Mouse (Mus musculus) lung, postnatal 0 days (tissue): ENCODE measurements around the gene Mbtps1. TPM values are rescaled to one million over a fixed set of nuclear protein-coding genes. Genes with fewer than 3 reads are reported as not detected.

Experiments used
- ATAC-seq: fragments of 200-750 bp; cut with Nextera tagmentation; 2 replicates; pipeline ENCODE4 v1.8.0; 2017; ENCODE audit warnings: moderate library complexity
- DNase-seq: peaks from one replicate; pipeline ENCODE4 v3.0.0-alpha.2; 2016; ENCODE audit warnings: low spot score
- H3K27ac ChIP-seq: fragments of 300-500 bp; sonication (generic); 2 replicates; pipeline ENCODE4 v1.5.1; 2014; ENCODE audit warnings: antibody characterized with exemption, mild to moderate bottlenecking, low read length, mixed read lengths
- H3K27me3 ChIP-seq: fragments of 300-500 bp; sonication (generic); replicated peaks from 2 replicates; pipeline ENCODE4 v1.6.1; 2014; ENCODE audit warnings: low read length, mixed read lengths; ENCODE audit not compliant: insufficient read depth
- H3K36me3 ChIP-seq: fragments of 300-500 bp; sonication (generic); 2 replicates; pipeline ENCODE4 v1.6.1; 2014; ENCODE audit warnings: low read length, mixed read lengths; ENCODE audit not compliant: insufficient read depth
- H3K4me1 ChIP-seq: fragments of 300-500 bp; sonication (generic); 2 replicates; pipeline ENCODE4 v1.6.1; 2014; ENCODE audit warnings: antibody characterized with exemption, low read depth, low read length, mixed read lengths; ENCODE audit not compliant: insufficient read depth
- H3K4me2 ChIP-seq: fragments of 300-500 bp; sonication (generic); replicated peaks from 2 replicates; pipeline ENCODE4 v1.6.1; 2014; ENCODE audit warnings: low read depth, mild to moderate bottlenecking, low read length, moderate library complexity, mixed read lengths
- H3K4me3 ChIP-seq: fragments of 300-500 bp; sonication (generic); 2 replicates; pipeline ENCODE4 v1.5.1; 2014; ENCODE audit warnings: low read depth, low read length
- H3K9ac ChIP-seq: fragments of 300-500 bp; sonication (generic); replicated peaks from 2 replicates; pipeline ENCODE4 v1.6.1; 2014; ENCODE audit warnings: low read depth, mild to moderate bottlenecking
- H3K9me3 ChIP-seq: fragments of 300-500 bp; sonication (generic); 2 replicates; pipeline ENCODE4 v1.6.1; 2016; ENCODE audit warnings: low read length, mixed read lengths
- CTCF ChIP-seq: IDR thresholded peaks from 2 replicates; pipeline ENCODE4 v1.5.1; 2016; ENCODE audit warnings: antibody characterized with exemption, mild to moderate bottlenecking
- EP300 ChIP-seq: IDR thresholded peaks from 2 replicates; pipeline ENCODE4 v1.6.1; 2016; ENCODE audit warnings: antibody characterized with exemption, mild to moderate bottlenecking, control low read depth
- WGBS: fragments of 180-500 bp; shearing (Covaris S2); extraction: QIAGEN DNeasy Blood & Tissue Kit; methylation state at CpG from one replicate; pipeline ENCODE4 v1.1.7; 2014; 5-methylcytosine and 5-hydroxymethylcytosine counted together
- polyA plus RNA-seq: library from polyadenylated mRNA; unstranded; fragments of >200 nt; fragmentation: Nextera tagmentation; extraction: Ambion mirVana; gene quantifications from 2 replicates; pipeline ENCODE4 v1.2.1, GENCODE M21; 2015

Gene Mbtps1
- polyA plus RNA-seq, 1 experiment from 2014 or later, result 64.4 TPM

- 65% methylated on average over 14 of the region's 14 CpGs for WGBS
- Histone ChIP-seq H3K9me3 (no peaks in the 10 kb centered on the region), H3K4me2 (no peak overlapping the region), H3K36me3 (no peaks in the 10 kb centered on the region), H3K4me3 (no peak overlapping the region), H3K4me1 (no peaks in the 10 kb centered on the region), H3K27ac (no peak overlapping the region), H3K27me3 (no peaks in the 10 kb centered on the region), H3K9ac (no peak overlapping the region)
- TF ChIP-seq EP300 (no peak), CTCF (no peak)
- ATAC-seq, result no peak
- no peak for DNase-seq
These were observed 31.8 kb upstream of the Mbtps1 start for GRCm38 (mm10) chr8:119590348-119590747.

GRCm38 (mm10) chr8:119588844-119589243 lies 30.3 kb upstream of the Mbtps1 start:
- WGBS, result 22% methylated on average over 10 of the region's 10 CpGs
- Histone ChIP-seq H3K4me1 (no peaks in the 10 kb centered on the region), H3K4me2 (no peak overlapping the region), H3K27me3 (no peaks in the 10 kb centered on the region), H3K4me3 (no peak overlapping the region), H3K9me3 (no peaks in the 10 kb centered on the region), H3K27ac (no peak overlapping the region), H3K9ac (no peak overlapping the region), H3K36me3 (no peaks in the 10 kb centered on the region)
- DNase-seq, result no peak
- TF ChIP-seq EP300 (no peak), CTCF (no peak)
- ATAC-seq, result no peak

GRCm38 (mm10) chr8:119588321-119588720 lies 29.8 kb upstream of the Mbtps1 start:
- no peaks in the 10 kb centered on the region for H3K27me3 ChIP-seq
- H3K36me3 ChIP-seq, result no peaks in the 10 kb centered on the region
- ATAC-seq (no peak), DNase-seq (no peak)
- H3K9me3 ChIP-seq, result no peaks in the 10 kb centered on the region
- WGBS, result 56% methylated on average over 4 of the region's 4 CpGs
- H3K4me3 ChIP-seq, result no peak overlapping the region
- TF ChIP-seq EP300 (no peak), CTCF (no peak)
- no peak overlapping the region for H3K4me2 ChIP-seq
- H3K4me1 ChIP-seq, result no peaks in the 10 kb centered on the region
- no peak overlapping the region for H3K27ac ChIP-seq
- H3K9ac ChIP-seq, result no peak overlapping the region

- DNase-seq (peak; percentile 57), ATAC-seq (peak; percentile 80)
- Histone ChIP-seq H3K36me3 (no peaks in the 10 kb centered on the region), H3K27ac (no peak overlapping the region), H3K9me3 (no peaks in the 10 kb centered on the region), H3K9ac (no peak overlapping the region), H3K4me3 (peak overlapping the region; percentile 32), H3K4me2 (peak overlapping the region; percentile 58), H3K27me3 (no peaks in the 10 kb centered on the region), H3K4me1 (no peaks in the 10 kb centered on the region)
- TF ChIP-seq CTCF (no peak), EP300 (no peak)
- WGBS, result 10% methylated on average over 22 of the region's 24 CpGs
These were observed 27.4 kb upstream of the Mbtps1 start for GRCm38 (mm10) chr8:119585901-119586300.

GRCm38 (mm10) chr8:119580441-119581161 lies 22.1 kb upstream of the Mbtps1 start:
- TF ChIP-seq EP300, result no peak
- TF ChIP-seq CTCF, result no peak
- DNase-seq, result no peak
- no peak for ATAC-seq
- H3K9ac ChIP-seq, result no peak overlapping the region
- no peak overlapping the region for H3K4me3 ChIP-seq
- WGBS, result 62% methylated on average over 5 of the region's 5 CpGs
- no peaks in the 10 kb centered on the region for H3K9me3 ChIP-seq
- no peaks in the 10 kb centered on the region for H3K4me1 ChIP-seq
- H3K36me3 ChIP-seq, result no peaks in the 10 kb centered on the region
- no peak overlapping the region for H3K4me2 ChIP-seq
- H3K27me3 ChIP-seq, result peaks cover 5% of the 10 kb centered on the region; the same call in 1 of the 2 replicates
- no peak overlapping the region for H3K27ac ChIP-seq

- WGBS, result 24% methylated on average over 13 of the region's 13 CpGs
- ATAC-seq (peak; percentile 13; the same call in 1 of the 2 replicates), DNase-seq (peak; percentile 62)
- H3K9ac ChIP-seq, result no peak overlapping the region
- no peaks in the 10 kb centered on the region for H3K9me3 ChIP-seq
- no peak for TF ChIP-seq EP300
- no peak for TF ChIP-seq CTCF
- H3K36me3 ChIP-seq, result no peaks in the 10 kb centered on the region
- no peak overlapping the region for H3K4me3 ChIP-seq
- H3K4me2 ChIP-seq, result no peak overlapping the region
- peaks cover 9% of the 10 kb centered on the region; the same call in 1 of the 2 replicates for H3K27me3 ChIP-seq
- H3K27ac ChIP-seq, result no peak overlapping the region
- H3K4me1 ChIP-seq, result peaks cover 4% of the 10 kb centered on the region; the same call in 1 of the 2 replicates
These were observed 20.6 kb upstream of the Mbtps1 start for GRCm38 (mm10) chr8:119579096-119579495.
